Mouse (Mus musculus) myocyte (in vitro differentiated cells): ENCODE results near the gene Mn1. TPM values are rescaled to one million over a fixed set of nuclear protein-coding genes. Genes with fewer than 3 reads are reported as not detected.

Experiments used
- H3K27me3 ChIP-seq: one replicate; pipeline ENCODE4 v1.6.1; 2011; ENCODE audit not compliant: control insufficient read depth, insufficient read depth, insufficient read length
- H3K36me3 ChIP-seq: one replicate; pipeline ENCODE4 v1.6.1; 2011; ENCODE audit not compliant: control insufficient read depth, insufficient read depth
- H3K4me2 ChIP-seq: one replicate; pipeline ENCODE4 v1.6.1; 2011; ENCODE audit warnings: low read depth, control low read depth
- H3K4me3 ChIP-seq: one replicate; pipeline ENCODE4 v1.5.1; 2011; ENCODE audit warnings: mild to moderate bottlenecking, control low read depth, moderate library complexity
- H3K79me2 ChIP-seq: one replicate; pipeline ENCODE4 v1.6.1; 2011; ENCODE audit not compliant: control insufficient read depth, insufficient read depth
- H3ac ChIP-seq: one replicate; pipeline ENCODE4 v1.6.1; 2011; ENCODE audit not compliant: control insufficient read depth, insufficient read length
- CEBPB ChIP-seq: IDR thresholded peaks from 2 replicates; pipeline ENCODE4 v1.6.1; 2011; ENCODE audit warnings: mild to moderate bottlenecking, moderate library complexity; ENCODE audit not compliant: poor library complexity, insufficient read depth, severe bottlenecking
- E2F4 ChIP-seq: IDR thresholded peaks from one replicate; pipeline ENCODE4 v1.6.1; 2011; ENCODE audit warnings: mild to moderate bottlenecking, control low read depth, moderate library complexity; ENCODE audit not compliant: insufficient read depth
- MAX ChIP-seq: IDR thresholded peaks from one replicate; pipeline ENCODE4 v1.6.1; 2011; ENCODE audit warnings: low read depth, mild to moderate bottlenecking, control low read depth
- MYOD1 ChIP-seq, 3 experiments: IDR thresholded peaks; one replicate each; pipeline ENCODE4 v1.6.1; 2011; ENCODE audit warnings: control low read depth in 2 of 3, low read depth in 2 of 3, mild to moderate bottlenecking in 2 of 3, moderate library complexity in 1 of 3; ENCODE audit not compliant: insufficient read length in 2 of 3, control insufficient read depth in 1 of 3
- MYOG ChIP-seq, 3 experiments: IDR thresholded peaks; one replicate each; pipeline ENCODE4 v1.6.1; 2011; ENCODE audit warnings: control low read depth in 2 of 3, low read depth in 2 of 3, mild to moderate bottlenecking in 2 of 3; ENCODE audit not compliant: insufficient read length in 2 of 3, control insufficient read depth in 1 of 3, insufficient read depth in 1 of 3
- POLR2A ChIP-seq: IDR thresholded peaks from one replicate; pipeline ENCODE4 v1.6.1; 2011; ENCODE audit warnings: low read depth, mild to moderate bottlenecking, control low read depth, moderate library complexity; ENCODE audit not compliant: insufficient read length
- POLR2AphosphoS2 ChIP-seq: IDR thresholded peaks from one replicate; pipeline ENCODE4 v1.6.1; 2011; ENCODE audit warnings: low read depth, control low read depth; ENCODE audit not compliant: insufficient read length
- REST ChIP-seq: IDR thresholded peaks from one replicate; pipeline ENCODE4 v1.6.1; 2011; ENCODE audit warnings: mild to moderate bottlenecking, control low read depth, moderate library complexity; ENCODE audit not compliant: insufficient read depth, insufficient read length
- SRF ChIP-seq: IDR thresholded peaks from one replicate; pipeline ENCODE4 v1.6.1; 2011; ENCODE audit warnings: low read depth; ENCODE audit not compliant: control insufficient read depth, insufficient read length
- TCF12 ChIP-seq: IDR thresholded peaks from one replicate; pipeline ENCODE4 v1.6.1; 2011; ENCODE audit warnings: mild to moderate bottlenecking, control low read depth; ENCODE audit not compliant: poor library complexity, insufficient read depth, severe bottlenecking
- TCF3 ChIP-seq: IDR thresholded peaks from one replicate; pipeline ENCODE4 v1.6.1; 2011; ENCODE audit warnings: low read depth, control low read depth; ENCODE audit not compliant: insufficient read length
- USF1 ChIP-seq: IDR thresholded peaks from one replicate; pipeline ENCODE4 v1.6.1; 2011; ENCODE audit warnings: low read depth, mild to moderate bottlenecking, control low read depth, moderate library complexity
- polyA plus RNA-seq: library from polyadenylated mRNA; unstranded; fragments of >200 nt; fragmentation: generic; extraction: Trizol; gene quantifications from one replicate; pipeline ENCODE4 v1.2.1, GENCODE M21; 2012; ENCODE audit warnings: missing spikeins

The Mn1 gene
- polyA plus RNA-seq, 1 experiment = 0.02 TPM

- Histone ChIP-seq H3K27me3 (no peaks in the 10 kb centered on the region), H3K4me2 (no peak overlapping the region), H3ac (no peak overlapping the region), H3K36me3 (no peaks in the 10 kb centered on the region), H3K79me2 (no peaks in the 10 kb centered on the region), H3K4me3 (no peak overlapping the region)
- TF ChIP-seq USF1 = peak; percentile 30
- no peak for TF ChIP-seq MYOG (IDR thresholded peaks at IDR 0.05; ENCODE audit: control insufficient read depth in 1 of 3, insufficient read depth in 1 of 3, insufficient read length in 2 of 3, low read depth in 2 of 3)
- no peak for TF ChIP-seq POLR2A
- TF ChIP-seq REST = no peak
Observed at GRCm38 (mm10) chr5:111489022-111489616, 72.0 kb downstream of the Mn1 start.

- Histone ChIP-seq H3K4me2 (no peak overlapping the region), H3ac (no peak overlapping the region), H3K27me3 (no peaks in the 10 kb centered on the region), H3K36me3 (no peaks in the 10 kb centered on the region), H3K79me2 (no peaks in the 10 kb centered on the region), H3K4me3 (no peak overlapping the region)
- no peak for TF ChIP-seq USF1
- TF ChIP-seq POLR2A = no peak
- no peak for TF ChIP-seq E2F4
- TF ChIP-seq MYOD1 (IDR thresholded peaks at IDR 0.05; ENCODE audit: control insufficient read depth in 1 of 3, insufficient read length in 2 of 3, low read depth in 2 of 3) = no peak
- no peak for TF ChIP-seq TCF12
- TF ChIP-seq MAX = no peak
- no peak for TF ChIP-seq TCF3
- TF ChIP-seq CEBPB = no peak
- TF ChIP-seq POLR2AphosphoS2 = no peak
- TF ChIP-seq REST = no peak
- no peak for TF ChIP-seq SRF
- no peak for TF ChIP-seq MYOG (IDR thresholded peaks at IDR 0.05; ENCODE audit: control insufficient read depth in 1 of 3, insufficient read depth in 1 of 3, insufficient read length in 2 of 3, low read depth in 2 of 3)
Observed at GRCm38 (mm10) chr5:111490599-111490998, 73.4 kb downstream of the Mn1 start.

- H3K27me3 ChIP-seq = peaks cover 6% of the 10 kb centered on the region
- no peaks in the 10 kb centered on the region for H3K36me3 ChIP-seq
- no peak overlapping the region for H3K4me2 ChIP-seq
- no peak overlapping the region for H3K4me3 ChIP-seq
- no peak overlapping the region for H3ac ChIP-seq
- TF ChIP-seq REST (no peak), TCF12 (no peak), USF1 (no peak), E2F4 (no peak), SRF (no peak), MYOG (IDR thresholded peaks at IDR 0.05; ENCODE audit: control insufficient read depth in 1 of 3, insufficient read depth in 1 of 3, insufficient read length in 2 of 3, low read depth in 2 of 3) (no peak), CEBPB (no peak), POLR2AphosphoS2 (no peak), MAX (no peak), MYOD1 (IDR thresholded peaks at IDR 0.05; ENCODE audit: control insufficient read depth in 1 of 3, insufficient read length in 2 of 3, low read depth in 2 of 3) (no peak), POLR2A (no peak), TCF3 (no peak)
- no peaks in the 10 kb centered on the region for H3K79me2 ChIP-seq
Observed at GRCm38 (mm10) chr5:111491485-111491884, 74.3 kb downstream of the Mn1 start.

GRCm38 (mm10) chr5:111500036-111500435, 82.9 kb downstream of the Mn1 start:
- Histone ChIP-seq H3K36me3 (no peaks in the 10 kb centered on the region), H3K27me3 (peaks cover 45% of the 10 kb centered on the region), H3K4me2 (no peak overlapping the region), H3K4me3 (no peak overlapping the region), H3ac (no peak overlapping the region), H3K79me2 (no peaks in the 10 kb centered on the region)
- TF ChIP-seq POLR2A (no peak), TCF12 (no peak), POLR2AphosphoS2 (no peak)

- Histone ChIP-seq H3K4me3 (no peak overlapping the region), H3K4me2 (no peak overlapping the region), H3ac (no peak overlapping the region), H3K79me2 (no peaks in the 10 kb centered on the region), H3K27me3 (peaks cover 35% of the 10 kb centered on the region), H3K36me3 (no peaks in the 10 kb centered on the region)
- TF ChIP-seq POLR2A = no peak
- no peak for TF ChIP-seq SRF
- TF ChIP-seq POLR2AphosphoS2 = no peak
- no peak for TF ChIP-seq MAX
- no peak for TF ChIP-seq MYOD1 (IDR thresholded peaks at IDR 0.05; ENCODE audit: control insufficient read depth in 1 of 3, insufficient read length in 2 of 3, low read depth in 2 of 3)
- TF ChIP-seq MYOG (IDR thresholded peaks at IDR 0.05; ENCODE audit: control insufficient read depth in 1 of 3, insufficient read depth in 1 of 3, insufficient read length in 2 of 3, low read depth in 2 of 3) = no peak
- no peak for TF ChIP-seq REST
- no peak for TF ChIP-seq USF1
- TF ChIP-seq TCF3 = no peak
- TF ChIP-seq TCF12 = no peak
- TF ChIP-seq E2F4 = no peak
- no peak for TF ChIP-seq CEBPB
Observed at GRCm38 (mm10) chr5:111501691-111502441, 84.7 kb downstream of the Mn1 start.
